Mouse (Mus musculus): Measurements from ENCODE around the gene Olfr191. TPM values are rescaled to one million over a fixed set of nuclear protein-coding genes. Genes with fewer than 3 reads are reported as not detected.
"Not testable (repeated sequence)": the region's sequence is repeated elsewhere in the genome, so short reads cannot be mapped to it uniquely, and the experiment has no call there.

Olfr191 gene
- polyA plus RNA-seq (2012; rRNA removed) = not detected in 2 replicates

DNA sequence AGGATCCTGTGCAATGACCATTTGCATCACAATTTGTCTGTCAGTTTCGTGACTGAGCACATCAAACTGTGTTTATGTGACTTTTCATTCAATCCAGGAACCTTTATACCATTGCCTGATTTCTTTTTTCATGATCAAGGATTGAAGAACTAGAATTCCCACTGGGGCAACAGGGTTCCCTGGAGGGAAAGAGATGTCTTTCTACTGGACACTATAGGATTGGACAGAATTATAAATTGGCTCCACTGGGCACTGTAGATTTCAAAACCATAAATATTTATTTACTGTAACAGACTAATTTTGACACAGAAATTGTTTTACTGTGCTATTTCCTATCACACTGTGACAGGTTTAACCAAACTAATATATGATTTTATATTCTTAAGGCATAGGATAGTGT is at the start of gene Olfr191:
Gene Olfr191, minus strand, starts transcription at position 101 of the 400 bp plus-strand sequence.
- not testable (repeated sequence) for DNase-seq (ENCODE audit: extremely low spot score in 1 of 2, low spot score in 1 of 2)

DNA sequence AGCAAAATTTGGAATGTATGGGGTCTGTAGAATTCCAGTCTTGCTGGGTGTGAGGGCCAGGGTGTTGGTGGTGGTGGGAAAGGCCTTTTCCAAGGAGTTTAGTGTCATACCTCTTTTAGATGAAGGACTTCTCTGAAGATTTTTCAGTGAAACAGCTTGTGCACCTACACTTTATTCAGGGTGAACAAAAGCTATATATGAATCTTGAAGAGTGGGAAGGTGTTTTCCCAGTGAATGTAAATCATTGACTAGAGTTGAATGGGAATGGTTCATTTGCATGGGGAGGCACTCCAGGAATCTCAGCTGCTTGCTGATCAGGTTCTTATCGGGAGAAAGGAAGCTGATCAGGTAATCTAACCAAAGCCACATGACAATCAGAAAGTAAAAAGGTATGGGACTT is 41.1 kb upstream of the Olfr191 start:
- DNase-seq (ENCODE audit: extremely low spot score in 1 of 2, low spot score in 1 of 2) = peak in 1 of 2 experiments; percentile 37

DNA sequence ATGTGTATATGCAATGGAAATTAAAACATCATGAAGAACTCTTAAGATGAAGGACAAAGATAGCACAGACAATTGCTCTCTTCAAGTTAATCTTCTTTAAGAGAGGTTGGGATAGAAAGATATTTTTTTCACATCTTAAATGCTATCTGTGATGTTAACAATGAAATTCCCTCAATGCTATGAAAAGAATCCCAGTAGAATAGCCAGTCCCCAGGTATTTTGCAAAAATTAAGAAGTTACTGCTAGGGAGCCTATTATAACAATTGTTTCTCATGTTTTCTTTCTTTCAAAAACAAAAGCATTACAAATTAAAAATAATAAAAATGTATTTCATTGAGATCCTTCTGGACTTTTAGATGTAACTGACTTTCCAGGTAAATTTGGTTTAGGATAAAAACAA is 31.3 kb upstream of the Olfr191 start, which contains the start of gene Olfr194:
Gene Olfr194, minus strand, starts transcription at position 101 of the 400 bp plus-strand sequence.
- DNase-seq (ENCODE audit: extremely low spot score in 1 of 2, low spot score in 1 of 2) = no peak

DNA sequence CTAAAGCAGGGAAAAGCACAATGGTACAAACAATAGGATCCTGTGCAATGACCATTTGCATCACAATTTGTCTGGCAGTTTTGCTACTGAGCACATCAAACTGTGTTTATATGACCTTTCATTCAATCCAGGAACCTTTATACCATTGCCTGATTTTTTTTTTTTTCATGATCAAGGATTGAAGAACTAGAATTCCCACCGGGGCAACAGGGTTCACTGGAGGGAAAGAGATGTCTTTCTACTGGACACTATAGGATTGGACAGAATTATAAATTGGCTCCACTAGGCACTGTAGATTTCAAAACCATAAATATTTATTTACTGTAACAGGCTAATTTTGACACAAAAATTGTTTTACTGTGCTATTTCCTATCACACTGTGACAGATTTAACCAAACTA is 22.2 kb upstream of the Olfr191 start, which contains the start of gene Olfr193:
Gene Olfr193, minus strand, starts transcription at position 101 of the 400 bp plus-strand sequence.
- DNase-seq (ENCODE audit: extremely low spot score in 1 of 2, low spot score in 1 of 2) = no peak

DNA sequence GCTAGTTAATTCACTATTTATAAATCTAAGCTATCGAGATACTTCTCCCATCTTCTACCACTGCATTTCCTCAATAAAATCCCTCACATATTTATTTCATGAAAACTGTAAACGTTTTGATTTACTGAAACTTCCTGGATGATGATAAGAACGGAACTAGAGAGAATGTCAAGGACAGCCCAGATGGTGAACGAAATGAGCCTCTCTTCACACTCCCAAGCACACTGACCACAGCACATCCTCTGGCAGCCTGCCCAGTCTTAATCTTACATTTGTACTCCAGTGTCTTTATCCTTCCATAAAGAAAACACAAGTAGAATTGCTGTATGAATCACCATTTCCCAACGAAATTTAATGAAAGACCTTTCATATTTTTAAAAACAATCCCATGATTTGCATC is 18.9 kb upstream of the Olfr191 start:
- not testable (repeated sequence) for DNase-seq (ENCODE audit: extremely low spot score in 1 of 2, low spot score in 1 of 2)

DNA sequence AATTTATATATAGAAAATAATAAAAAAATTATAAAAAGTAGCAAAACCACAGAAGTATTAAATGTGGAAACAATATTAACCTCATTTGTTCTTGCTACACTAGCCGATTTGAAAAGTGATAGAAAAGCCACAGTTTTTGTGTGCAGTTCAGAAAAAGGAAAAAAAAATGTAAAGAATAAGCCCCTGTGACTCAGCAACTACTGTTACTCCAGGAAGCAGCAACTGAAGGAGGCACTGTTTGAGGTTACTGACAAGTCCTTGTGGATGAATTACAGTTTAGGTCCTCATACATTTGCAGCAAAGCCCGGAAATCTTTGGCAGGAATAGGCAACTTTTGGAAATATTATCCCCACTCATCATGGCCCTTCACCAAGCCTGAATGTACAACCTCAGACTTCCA is 15.7 kb upstream of the Olfr191 start:
- no peak for DNase-seq (ENCODE audit: extremely low spot score in 1 of 2, low spot score in 1 of 2)

DNA sequence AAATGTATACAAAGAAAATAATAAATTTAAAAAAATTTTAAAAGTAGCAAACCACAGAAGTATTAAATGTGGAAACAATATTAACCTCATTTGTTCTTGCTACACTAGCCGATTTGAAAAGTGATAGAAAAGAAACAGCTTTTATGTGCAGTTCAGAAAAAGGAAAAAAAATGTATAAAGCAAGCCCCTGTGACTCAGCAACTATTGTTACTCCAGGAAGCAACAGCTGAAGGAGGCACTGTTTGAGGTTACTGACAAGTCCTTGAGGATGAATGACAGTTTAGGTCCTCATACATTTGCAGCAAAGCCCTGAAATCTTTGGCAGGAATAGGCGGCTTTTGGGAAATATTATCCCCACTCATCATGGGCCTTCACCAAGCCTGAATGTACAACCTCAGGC is 8.5 kb downstream of the Olfr191 start:
- not testable (repeated sequence) for DNase-seq (ENCODE audit: extremely low spot score in 1 of 2, low spot score in 1 of 2)

DNA sequence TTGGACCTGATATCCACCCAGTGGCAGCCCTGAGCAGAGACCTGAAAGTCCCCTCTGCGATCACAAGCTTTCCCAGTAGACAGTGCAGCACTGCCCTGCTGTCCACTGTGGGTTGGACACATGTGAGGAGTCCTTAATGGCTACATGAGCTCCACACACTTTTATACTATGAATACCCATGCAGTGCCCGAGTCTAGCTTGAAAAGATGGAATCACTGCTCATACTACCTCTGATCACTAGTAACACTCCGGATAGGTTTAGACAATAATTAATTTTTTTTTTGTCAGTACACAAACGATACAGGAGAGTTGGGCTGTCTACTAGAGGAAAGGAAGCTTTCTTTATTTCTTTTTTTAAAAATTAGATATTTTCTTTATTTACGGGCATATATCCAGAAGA is 11.7 kb downstream of the Olfr191 start, which contains the start of gene Olfr190:
Gene Olfr190, minus strand, starts transcription at position 101 of the 400 bp plus-strand sequence.
- no peak for DNase-seq (ENCODE audit: extremely low spot score in 1 of 2, low spot score in 1 of 2)

DNA sequence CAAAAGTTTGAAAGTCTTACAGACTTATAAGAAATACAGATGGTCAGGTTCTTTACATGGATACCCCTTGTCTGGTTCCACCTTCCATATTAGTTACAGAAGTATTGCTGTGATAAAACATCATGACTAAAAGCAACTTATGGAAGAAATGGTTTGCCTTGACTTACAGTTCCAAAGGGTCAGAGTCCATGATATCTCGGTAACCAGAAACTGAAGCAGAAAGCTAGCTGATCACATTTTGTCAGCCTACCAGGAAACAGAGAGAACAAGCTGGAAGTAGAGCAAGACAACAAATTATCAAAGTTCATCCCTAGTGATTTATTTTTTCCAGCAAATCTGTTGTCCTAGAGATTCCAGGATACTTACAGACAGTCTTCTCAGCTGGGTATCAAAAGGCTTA is 16.1 kb downstream of the Olfr191 start:
- DNase-seq (ENCODE audit: extremely low spot score in 1 of 2, low spot score in 1 of 2) = no peak

DNA sequence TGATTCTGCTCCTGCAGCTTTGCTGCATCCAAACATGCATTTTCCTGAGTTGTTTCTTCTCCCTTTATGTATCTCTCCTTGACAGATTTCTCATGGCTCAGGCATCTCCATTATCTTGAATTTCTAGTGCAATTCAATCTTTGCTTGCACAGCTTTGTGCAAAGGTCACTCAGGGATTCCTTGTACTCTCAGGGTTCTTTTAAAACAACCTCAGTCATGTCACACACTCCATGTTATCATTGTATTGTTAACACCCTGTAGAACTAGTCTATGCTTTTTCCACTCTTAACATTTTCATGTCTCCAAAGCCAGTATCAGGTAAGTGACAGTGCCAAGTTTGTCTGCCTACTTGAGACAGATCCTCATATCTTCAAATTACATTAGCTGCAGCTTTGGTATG is 17.9 kb downstream of the Olfr191 start:
- no peak for DNase-seq (ENCODE audit: extremely low spot score in 1 of 2, low spot score in 1 of 2)

DNA sequence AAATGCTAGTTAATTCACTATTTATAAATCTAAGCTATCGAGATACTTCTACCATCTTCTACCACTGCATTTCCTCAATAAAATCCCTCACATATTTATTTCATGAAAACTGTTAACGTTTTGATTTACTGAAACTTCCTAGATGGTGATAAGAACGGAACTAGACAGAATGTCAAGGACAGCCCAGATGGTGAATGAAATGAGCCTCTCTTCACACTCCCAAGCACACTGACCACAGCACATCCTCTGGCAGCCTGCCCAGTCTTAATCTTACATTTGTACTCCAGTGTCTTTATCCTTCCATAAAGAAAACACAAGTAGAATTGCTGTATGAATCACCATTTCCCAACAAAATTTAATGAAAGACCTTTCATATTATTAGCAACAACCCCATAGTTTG is 27.2 kb downstream of the Olfr191 start:
- DNase-seq (ENCODE audit: extremely low spot score in 1 of 2, low spot score in 1 of 2) = not testable (repeated sequence)

DNA sequence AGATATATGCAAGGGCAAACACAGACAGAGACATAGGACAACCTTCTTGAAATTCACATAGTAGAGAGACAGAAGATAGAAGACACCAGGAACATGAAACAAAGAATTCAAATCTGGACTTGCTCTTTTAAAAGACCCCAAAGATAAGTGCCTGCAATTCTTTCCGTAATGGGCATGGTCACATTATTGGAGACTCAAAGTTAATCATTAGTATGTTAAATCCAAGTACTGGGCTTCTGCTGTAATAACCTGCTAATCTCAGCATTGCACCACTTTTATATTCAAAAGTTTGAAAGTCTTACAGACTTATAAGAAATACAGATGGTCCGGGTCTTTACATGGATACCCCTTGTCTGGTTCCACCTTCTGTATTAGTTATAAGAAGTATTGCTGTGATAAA is 40.3 kb downstream of the Olfr191 start:
- not testable (repeated sequence) for DNase-seq (ENCODE audit: extremely low spot score in 1 of 2, low spot score in 1 of 2)

DNA sequence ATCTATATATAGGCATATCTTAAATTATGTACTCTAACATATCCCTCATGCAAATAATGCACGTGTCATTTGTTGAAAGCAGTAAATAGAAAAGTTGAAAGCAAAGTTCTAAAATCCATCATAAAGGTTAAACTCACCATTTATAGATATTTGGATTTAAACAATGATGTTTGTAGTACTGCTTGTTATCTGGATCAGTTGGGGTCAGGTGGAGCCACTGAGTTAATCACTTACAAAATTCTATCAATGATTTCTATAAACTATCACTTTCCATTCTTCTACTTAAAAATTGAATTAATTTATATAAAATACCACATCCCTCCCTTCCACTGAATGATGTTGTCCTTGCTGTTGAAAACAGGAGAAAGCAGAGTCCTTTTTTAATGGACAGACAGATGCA is 40.8 kb downstream of the Olfr191 start:
- DNase-seq (ENCODE audit: extremely low spot score in 1 of 2, low spot score in 1 of 2) = no peak

DNA sequence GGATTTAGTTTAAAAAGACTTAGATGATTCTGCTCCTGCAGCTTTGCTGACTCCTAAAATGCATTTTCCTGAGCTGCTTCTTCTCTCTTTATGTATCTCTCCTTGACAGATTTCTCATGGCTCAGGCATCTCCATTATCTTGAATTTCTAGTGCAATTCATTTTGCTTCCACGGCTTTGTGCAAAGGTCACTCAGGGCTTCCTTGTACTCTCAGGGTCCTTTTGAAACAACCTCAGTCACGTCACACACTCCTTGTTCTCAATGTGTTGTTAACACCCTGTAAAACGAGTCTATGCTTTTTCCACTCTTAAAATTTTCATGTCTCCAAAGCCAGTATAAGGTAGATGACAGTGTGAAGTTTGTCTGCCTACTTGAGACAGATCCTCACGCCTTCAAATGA is 42.0 kb downstream of the Olfr191 start:
- no peak for DNase-seq (ENCODE audit: extremely low spot score in 1 of 2, low spot score in 1 of 2)

DNA sequence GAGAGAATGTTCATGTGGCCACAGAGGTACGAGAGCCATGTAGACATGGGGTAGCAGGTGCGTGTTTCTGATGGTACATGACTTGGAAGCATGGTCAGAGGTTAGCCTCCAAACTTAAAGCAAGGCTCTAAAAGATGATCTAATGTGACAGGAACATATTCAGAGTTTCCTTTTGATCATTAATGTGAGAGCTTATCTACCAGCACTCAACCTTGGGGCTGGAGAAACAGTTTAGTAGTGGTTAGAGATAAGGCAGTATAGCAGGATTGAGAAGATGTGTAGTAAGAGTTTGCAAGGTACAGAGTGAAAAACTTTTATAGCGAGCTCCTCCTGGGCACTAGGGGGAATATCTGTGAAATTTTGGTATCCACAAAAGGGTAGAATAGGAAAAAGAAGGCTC is 43.8 kb downstream of the Olfr191 start:
- DNase-seq (ENCODE audit: extremely low spot score in 1 of 2, low spot score in 1 of 2) = no peak

DNA sequence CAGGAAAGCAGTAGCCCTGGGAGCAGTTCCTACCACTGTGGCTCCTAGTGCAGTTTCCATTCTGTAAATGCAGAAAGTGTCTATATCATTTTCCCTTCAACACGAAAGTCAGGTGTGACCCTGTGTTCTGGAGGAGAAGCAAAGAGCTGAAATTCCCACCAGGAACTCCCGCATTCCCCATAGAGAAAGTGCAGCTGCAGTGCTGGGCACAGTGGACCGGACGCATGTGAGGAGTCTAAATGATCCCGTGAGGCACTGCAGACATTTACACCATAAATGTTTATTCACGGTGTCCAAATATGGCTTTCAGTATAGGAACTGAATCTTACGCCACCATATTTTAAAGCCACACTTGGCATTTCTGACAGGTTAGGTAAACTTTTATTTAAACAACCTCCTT is 49.9 kb downstream of the Olfr191 start, which contains the start of gene Olfr187:
Gene Olfr187, minus strand, starts transcription at position 58 of the 400 bp plus-strand sequence.
- no peak for DNase-seq (ENCODE audit: extremely low spot score in 1 of 2, low spot score in 1 of 2)

Other genes with a start within 250 kb of the Olfr191 start
- not detected in 2 replicates for gene Olfr177, start 215.1 kb downstream of the Olfr191 start, polyA plus RNA-seq (2012; rRNA removed)
- not detected in 2 replicates for gene Olfr178, start 197.8 kb downstream of the Olfr191 start, polyA plus RNA-seq (2012; rRNA removed)
- gene Olfr181, start 161.1 kb downstream of the Olfr191 start, polyA plus RNA-seq (2012; rRNA removed) = not detected in 2 replicates
- gene Olfr180, start 160.4 kb downstream of the Olfr191 start, polyA plus RNA-seq (2012; rRNA removed) = not detected in 2 replicates
- gene Olfr183, start 94.5 kb downstream of the Olfr191 start, polyA plus RNA-seq (2012; rRNA removed) = not detected in 2 replicates
- gene Olfr186, start 59.5 kb downstream of the Olfr191 start, polyA plus RNA-seq (2012; rRNA removed) = 0.06 TPM in 1 of 2 replicates, not detected in the other
- not detected in 2 replicates for gene Olfr187, start 50.1 kb downstream of the Olfr191 start, polyA plus RNA-seq (2012; rRNA removed)
- gene Olfr190, start 11.8 kb downstream of the Olfr191 start, polyA plus RNA-seq (2012; rRNA removed) = not detected in 2 replicates
- not detected in 2 replicates for gene Olfr193, start 22.1 kb upstream of the Olfr191 start, polyA plus RNA-seq (2012; rRNA removed)
- gene Olfr194, start 31.2 kb upstream of the Olfr191 start, polyA plus RNA-seq (2012; rRNA removed) = not detected in 2 replicates
- not detected in 2 replicates for gene Olfr195, start 57.2 kb upstream of the Olfr191 start, polyA plus RNA-seq (2012; rRNA removed)
- not detected in 2 replicates for gene Olfr196, start 80.6 kb upstream of the Olfr191 start, polyA plus RNA-seq (2012; rRNA removed)
- not detected in 2 replicates for gene Olfr198, start 113.7 kb upstream of the Olfr191 start, polyA plus RNA-seq (2012; rRNA removed)
- gene Olfr199, start 129.9 kb upstream of the Olfr191 start, polyA plus RNA-seq (2012; rRNA removed) = not detected in 2 replicates
- gene Olfr201, start 182.8 kb upstream of the Olfr191 start, polyA plus RNA-seq (2012; rRNA removed) = not detected in 2 replicates
- gene Olfr202, start 197.0 kb upstream of the Olfr191 start, polyA plus RNA-seq (2012; rRNA removed) = not detected in 2 replicates
- not detected in 2 replicates for gene Olfr203, start 209.1 kb upstream of the Olfr191 start, polyA plus RNA-seq (2012; rRNA removed)
- not detected in 2 replicates for gene Olfr204, start 228.4 kb upstream of the Olfr191 start, polyA plus RNA-seq (2012; rRNA removed)
- gene Olfr205, start 241.3 kb upstream of the Olfr191 start, polyA plus RNA-seq (2012; rRNA removed) = not detected in 2 replicates